Mouse (Mus musculus): ENCODE results near the gene Ethe1.

The Ethe1 gene

GRCm38 (mm10) chr7:24619671-24620397, 32.5 kb downstream of the Ethe1 start:
- CTCF ChIA-PET, result interaction anchor here (0.5 to 2.4 kb wide), 39 partner anchors 8 to 777 kb away, joined by 3 to 33 read pairs (median 5); partner anchors contain the start of genes Phldb3 (in 2 of the 4) and Cadm4 (in 1 of the 4)

GRCm38 (mm10) chr7:24621193-24621592, 33.9 kb downstream of the Ethe1 start:
- CTCF ChIA-PET, result interaction anchor here in 1 of 4 experiments (0.9 to 1.1 kb wide), 2 partner anchors 18 to 41 kb away, joined by 3 read pairs; no protein-coding TSS in a partner anchor
- POLR2A ChIA-PET, result no interaction called here

More at GRCm38 (mm10) chr7:24619671-24620397, 32.5 kb downstream of the Ethe1 start:
- POLR2A ChIA-PET, result interaction anchor here in 3 of 4 experiments (0.5 to 2.7 kb wide), 29 partner anchors 9 to 496 kb away, joined by 3 to 19 read pairs (median 4); partner anchors contain the start of genes Phldb3 (in 3 of the 3), Cadm4 (in 1 of the 3) and Irgc1 (in 1 of the 3)

GRCm38 (mm10) chr7:24622967-24623366, 35.6 kb downstream of the Ethe1 start:
- CTCF ChIA-PET, result interaction anchor here in 3 of 4 experiments (0.7 to 1.5 kb wide), 4 partner anchors 19 to 95 kb away, joined by 3 to 4 read pairs (median 3); no protein-coding TSS in a partner anchor
- POLR2A ChIA-PET, result interaction anchor here in 2 of 4 experiments (0.6 kb wide), 2 partner anchors 9 to 67 kb away, joined by 4 to 7 read pairs; no protein-coding TSS in a partner anchor

GRCm38 (mm10) chr7:24628685-24629610, 41.6 kb downstream of the Ethe1 start:
- ChIA-PET CTCF (interaction anchor here (0.6 to 2.4 kb wide), 16 partner anchors 9 to 275 kb away, joined by 3 to 12 read pairs (median 4); no protein-coding TSS in a partner anchor), POLR2A (interaction anchor here (0.6 to 3.4 kb wide), 19 partner anchors 9 to 664 kb away, joined by 3 to 19 read pairs (median 4); partner anchors contain the start of genes Phldb3 (in 2 of the 4), Irgq (in 1 of the 4), Rabac1 (in 1 of the 4) and Smg9 (in 1 of the 4))

- ChIA-PET CTCF (interaction anchor here in 3 of 4 experiments (1.1 to 2.5 kb wide), 6 partner anchors 9 to 156 kb away, joined by 3 to 12 read pairs (median 6); no protein-coding TSS in a partner anchor), POLR2A (interaction anchor here in 2 of 4 experiments (0.6 to 3.4 kb wide), 3 partner anchors 10 to 634 kb away, joined by 3 to 19 read pairs (median 3); no protein-coding TSS in a partner anchor)
These were observed 42.3 kb downstream of the Ethe1 start for GRCm38 (mm10) chr7:24629672-24630071.

GRCm38 (mm10) chr7:24630116-24630880, 43.0 kb downstream of the Ethe1 start:
- CTCF ChIA-PET, result interaction anchor here (0.6 to 2.5 kb wide), 9 partner anchors 8 to 157 kb away, joined by 3 to 9 read pairs (median 3); no protein-coding TSS in a partner anchor
- POLR2A ChIA-PET, result interaction anchor here in 2 of 4 experiments (0.5 to 3.4 kb wide), 6 partner anchors 9 to 634 kb away, joined by 3 to 19 read pairs (median 3); no protein-coding TSS in a partner anchor

GRCm38 (mm10) chr7:24636264-24636663, 48.9 kb downstream of the Ethe1 start, which contains the start of gene Lypd3:
TSS of gene Lypd3 (plus strand) at chr7:24636550.
- ChIA-PET POLR2A (interaction anchor here in 2 of 4 experiments (0.6 to 0.8 kb wide), 3 partner anchors 129 to 888 kb away, joined by 3 to 11 read pairs (median 11); partner anchors contain the start of gene Rabac1 (in 1 of the 2)), CTCF (interaction anchor here in 2 of 4 experiments (0.9 to 8.1 kb wide), 6 partner anchors 17 to 329 kb away, joined by 3 to 84 read pairs (median 4); no protein-coding TSS in a partner anchor)

GRCm38 (mm10) chr7:24637046-24637445, 49.7 kb downstream of the Ethe1 start:
- CTCF ChIA-PET, result interaction anchor here in 3 of 4 experiments (0.6 to 8.1 kb wide), 8 partner anchors 16 to 328 kb away, joined by 3 to 84 read pairs (median 6); no protein-coding TSS in a partner anchor
- POLR2A ChIA-PET, result interaction anchor here in 1 of 4 experiments (1.5 kb wide), 1 partner anchor 18 kb away, joined by 5 read pairs; no protein-coding TSS in a partner anchor

GRCm38 (mm10) chr7:24638026-24638856, 50.9 kb downstream of the Ethe1 start:
- CTCF ChIA-PET, result interaction anchor here (0.6 to 8.1 kb wide), 27 partner anchors 8 to 348 kb away, joined by 3 to 84 read pairs (median 4); partner anchors contain the start of genes Irgq (in 1 of the 4) and Phldb3 (in 1 of the 4)
- POLR2A ChIA-PET, result interaction anchor here (0.5 to 2.4 kb wide), 19 partner anchors 9 to 322 kb away, joined by 3 to 19 read pairs (median 4); partner anchors contain the start of genes Pinlyp (in 1 of the 4) and Xrcc1 (in 1 of the 4)

GRCm38 (mm10) chr7:24640450-24640849, 53.1 kb downstream of the Ethe1 start:
- CTCF ChIA-PET, result interaction anchor here in 1 of 4 experiments (0.7 to 8.1 kb wide), 2 partner anchors 41 to 138 kb away, joined by 3 to 84 read pairs; no protein-coding TSS in a partner anchor
- POLR2A ChIA-PET, result no interaction called here

GRCm38 (mm10) chr7:24642491-24642890, 55.1 kb downstream of the Ethe1 start:
- POLR2A ChIA-PET, result interaction anchor here in 3 of 4 experiments (0.6 to 1.4 kb wide), 5 partner anchors 8 to 250 kb away, joined by 3 to 5 read pairs (median 3); no protein-coding TSS in a partner anchor
- CTCF ChIA-PET, result interaction anchor here (0.5 to 8.1 kb wide), 49 partner anchors 9 to 278 kb away, joined by 3 to 84 read pairs (median 4); partner anchors contain the start of genes Cadm4 (in 1 of the 4), Phldb3 (in 1 of the 4) and Plaur (in 1 of the 4)

- POLR2A ChIA-PET, result interaction anchor here in 1 of 4 experiments (0.9 kb wide), 1 partner anchor 10 kb away, joined by 4 read pairs; no protein-coding TSS in a partner anchor
- CTCF ChIA-PET, result interaction anchor here (0.6 to 2.7 kb wide), 9 partner anchors 9 to 204 kb away, joined by 3 to 11 read pairs (median 3); no protein-coding TSS in a partner anchor
These were observed 57.1 kb downstream of the Ethe1 start for GRCm38 (mm10) chr7:24644492-24644891.

GRCm38 (mm10) chr7:24644996-24645395, 57.7 kb downstream of the Ethe1 start:
- CTCF ChIA-PET, result interaction anchor here (0.6 to 1.3 kb wide), 7 partner anchors 8 to 80 kb away, joined by 3 to 5 read pairs (median 3); no protein-coding TSS in a partner anchor
- POLR2A ChIA-PET, result interaction anchor here in 1 of 4 experiments (0.9 kb wide), 1 partner anchor 9 kb away, joined by 4 read pairs; no protein-coding TSS in a partner anchor

GRCm38 (mm10) chr7:24646486-24646885, 59.1 kb downstream of the Ethe1 start:
- ChIA-PET POLR2A (interaction anchor here in 2 of 4 experiments (0.6 to 0.9 kb wide), 2 partner anchors 8 to 37 kb away, joined by 3 to 4 read pairs; no protein-coding TSS in a partner anchor), CTCF (interaction anchor here in 3 of 4 experiments (0.6 to 1.6 kb wide), 6 partner anchors 16 to 211 kb away, joined by 3 to 7 read pairs (median 4); no protein-coding TSS in a partner anchor)

- CTCF ChIA-PET, result interaction anchor here (0.6 to 7.1 kb wide), 24 partner anchors 9 to 212 kb away, joined by 3 to 46 read pairs (median 4); partner anchors contain the start of gene Lypd3 (in 2 of the 4)
- POLR2A ChIA-PET, result interaction anchor here in 1 of 4 experiments (0.5 to 1.0 kb wide), 4 partner anchors 15 to 241 kb away, joined by 3 to 5 read pairs (median 3); no protein-coding TSS in a partner anchor
These were observed 66.3 kb downstream of the Ethe1 start for GRCm38 (mm10) chr7:24653681-24654080.

Data from embryonic stem cell, embryonic (primary cell).